Mouse (Mus musculus) limb, embryonic 14.5 days (tissue): ENCODE data around the gene Acaa1a. TPM values are rescaled to one million over a fixed set of nuclear protein-coding genes. Genes with fewer than 3 reads are reported as not detected.

Experiments used
- ATAC-seq: fragments of 200-750 bp; cut with Nextera tagmentation; 2 replicates; pipeline ENCODE4 v1.8.0; 2017; ENCODE audit warnings: low read depth, moderate number of reproducible peaks, moderate TSS enrichment; ENCODE audit not compliant: low FRiP score
- DNase-seq: peaks from one replicate; pipeline ENCODE4 v3.0.0-alpha.2; 2015; ENCODE audit warnings: low spot score
- H3K27ac ChIP-seq: fragments of 300-500 bp; sonication (generic); replicated peaks from 2 replicates; pipeline ENCODE4 v1.5.1; 2014; ENCODE audit warnings: low read depth, mild to moderate bottlenecking, low read length, moderate library complexity, mixed read lengths
- H3K27me3 ChIP-seq: fragments of 300-500 bp; sonication (generic); 2 replicates; pipeline ENCODE4 v1.6.1; 2014; ENCODE audit warnings: low read length, mixed read lengths; ENCODE audit not compliant: control insufficient read depth, insufficient read depth
- H3K36me3 ChIP-seq: fragments of 300-500 bp; sonication (generic); 2 replicates; pipeline ENCODE4 v1.6.1; 2014; ENCODE audit warnings: mild to moderate bottlenecking, low read length, moderate library complexity, mixed read lengths; ENCODE audit not compliant: control insufficient read depth, insufficient read depth
- H3K4me1 ChIP-seq: fragments of 300-500 bp; sonication (generic); 2 replicates; pipeline ENCODE4 v1.6.1; 2014; ENCODE audit warnings: antibody characterized with exemption, low read length, mixed read lengths; ENCODE audit not compliant: control insufficient read depth, insufficient read depth
- H3K4me2 ChIP-seq: fragments of 300-500 bp; sonication (generic); replicated peaks from 2 replicates; pipeline ENCODE4 v1.6.1; 2014; ENCODE audit warnings: low read depth, mild to moderate bottlenecking, low read length, moderate library complexity; ENCODE audit not compliant: severe bottlenecking
- H3K4me3 ChIP-seq: fragments of 300-500 bp; sonication (generic); replicated peaks from 2 replicates; pipeline ENCODE4 v1.5.1; 2014; ENCODE audit warnings: low read length
- H3K9ac ChIP-seq: fragments of 300-500 bp; sonication (generic); 2 replicates; pipeline ENCODE4 v1.6.1; 2014; ENCODE audit warnings: mild to moderate bottlenecking, low read depth, low read length, moderate library complexity; ENCODE audit not compliant: severe bottlenecking
- H3K9me3 ChIP-seq: fragments of 300-500 bp; sonication (generic); 2 replicates; pipeline ENCODE4 v1.6.1; 2016; ENCODE audit warnings: low read length; ENCODE audit not compliant: control insufficient read depth
- POLR2A ChIP-seq: fragments of 200-500 bp; IDR thresholded peaks from 2 replicates; pipeline ENCODE4 v1.8.0; 2012; ENCODE audit warnings: inconsistent platforms, mild to moderate bottlenecking, moderate library complexity, borderline replicate concordance; ENCODE audit not compliant: insufficient read depth, insufficient read length; ENCODE audit errors: extremely low read depth
- WGBS: fragments of 180-500 bp; shearing (Covaris S2); extraction: QIAGEN DNeasy Blood & Tissue Kit; methylation state at CpG from one replicate; pipeline ENCODE4 v1.1.7; 2014; 5-methylcytosine and 5-hydroxymethylcytosine counted together
- polyA plus RNA-seq, 2 experiments: library from polyadenylated mRNA; depleted of rRNA in 1 of 2; stranded (reverse) in 1 of 2; unstranded in 1 of 2; fragments of >200 nt; fragmentation: Nextera tagmentation in 1 of 2; extraction: Ambion mirVana in 1 of 2; gene quantifications; 2 replicates each; pipeline versions ENCODE4 v1.2.1 to v1.2.3; 2012 to 2014

The Acaa1a gene
- polyA plus RNA-seq, 2 experiments: 87.4 to 120 TPM

DNA sequence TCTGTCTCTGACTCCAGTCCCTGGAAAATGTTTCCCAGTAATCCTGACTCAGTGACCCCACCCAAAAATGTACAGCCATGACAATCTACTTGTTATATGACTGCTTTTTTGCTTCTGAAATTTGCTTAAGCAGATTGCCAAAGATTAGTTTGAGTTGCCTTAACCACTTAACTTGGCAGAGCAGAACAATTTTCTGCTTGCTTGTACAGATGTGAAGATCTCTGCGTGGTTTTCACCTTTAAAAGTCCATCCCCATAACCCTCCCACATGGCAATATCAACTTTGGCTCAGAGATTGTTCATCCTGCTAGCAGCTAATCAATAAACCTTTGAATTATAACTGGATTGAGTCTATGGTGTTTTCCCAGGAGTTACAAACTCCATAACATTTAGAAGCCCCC, 30.4 kb upstream of the Acaa1a start:
- Histone ChIP-seq H3K4me3 (no peak overlapping the region), H3K27ac (no peak overlapping the region), H3K36me3 (peaks cover under 1% of the 10 kb centered on the region; the same call in 1 of the 2 replicates), H3K4me1 (no peaks in the 10 kb centered on the region), H3K9me3 (no peaks in the 10 kb centered on the region), H3K27me3 (no peaks in the 10 kb centered on the region), H3K4me2 (no peak overlapping the region), H3K9ac (no peak overlapping the region)
- WGBS: 90% methylated on average over 1 of the region's 1 CpGs
- ATAC-seq: no peak
- no peak for TF ChIP-seq POLR2A
- no peak for DNase-seq

DNA sequence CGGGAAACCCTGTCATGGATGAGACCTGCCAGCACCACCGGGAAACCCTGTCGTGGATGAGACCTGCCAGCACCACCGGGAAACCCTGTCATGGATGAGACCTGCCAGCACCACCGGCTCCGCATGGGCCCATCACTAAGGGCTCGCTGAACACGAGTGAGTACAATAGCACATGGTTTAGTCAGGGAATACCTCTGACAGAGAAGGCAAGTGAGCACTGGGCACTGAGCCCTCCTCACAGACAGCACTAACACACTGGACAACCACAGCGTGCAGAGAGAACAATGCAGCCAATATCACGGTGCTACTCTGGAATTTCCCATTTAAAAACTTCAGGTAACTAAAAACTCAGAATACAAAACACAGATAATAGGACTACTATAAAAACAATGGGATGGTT, 26.4 kb upstream of the Acaa1a start:
- H3K4me2 ChIP-seq: no peak overlapping the region
- no peak for TF ChIP-seq POLR2A
- H3K9ac ChIP-seq: no peak overlapping the region
- DNase-seq (no peak), ATAC-seq (no peak)
- WGBS: 97% methylated on average over 8 of the region's 10 CpGs
- H3K4me1 ChIP-seq: no peaks in the 10 kb centered on the region
- no peak overlapping the region for H3K27ac ChIP-seq
- no peaks in the 10 kb centered on the region for H3K9me3 ChIP-seq
- no peaks in the 10 kb centered on the region for H3K27me3 ChIP-seq
- H3K4me3 ChIP-seq: no peak overlapping the region
- no peaks in the 10 kb centered on the region for H3K36me3 ChIP-seq

DNA sequence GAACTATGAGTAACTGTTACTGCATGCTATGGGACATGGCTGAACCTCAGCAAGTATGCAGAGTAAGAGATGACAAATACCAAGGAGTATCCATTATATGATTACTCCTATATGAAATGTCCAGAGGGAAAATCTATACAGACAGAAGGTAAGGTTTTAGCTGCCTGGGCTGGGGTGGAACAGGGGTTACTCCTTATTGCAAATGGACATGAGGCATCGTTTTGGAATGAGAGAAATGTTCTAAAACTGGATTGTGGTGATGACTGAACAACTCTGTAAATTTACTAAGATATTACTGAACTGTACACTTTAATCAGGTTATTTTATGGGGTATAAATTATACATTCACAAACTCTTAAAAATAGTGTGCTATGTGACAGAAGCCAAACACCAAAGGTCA, 20.6 kb upstream of the Acaa1a start:
- no peak overlapping the region for H3K9ac ChIP-seq
- ATAC-seq (no peak), DNase-seq (no peak)
- no peaks in the 10 kb centered on the region for H3K36me3 ChIP-seq
- no peak for TF ChIP-seq POLR2A
- no peaks in the 10 kb centered on the region for H3K9me3 ChIP-seq
- H3K4me3 ChIP-seq: no peak overlapping the region
- no peaks in the 10 kb centered on the region for H3K27me3 ChIP-seq
- H3K4me1 ChIP-seq: peaks cover 8% of the 10 kb centered on the region
- no peak overlapping the region for H3K4me2 ChIP-seq
- H3K27ac ChIP-seq: no peak overlapping the region
- WGBS: 88% methylated on average over 1 of the region's 1 CpGs

DNA sequence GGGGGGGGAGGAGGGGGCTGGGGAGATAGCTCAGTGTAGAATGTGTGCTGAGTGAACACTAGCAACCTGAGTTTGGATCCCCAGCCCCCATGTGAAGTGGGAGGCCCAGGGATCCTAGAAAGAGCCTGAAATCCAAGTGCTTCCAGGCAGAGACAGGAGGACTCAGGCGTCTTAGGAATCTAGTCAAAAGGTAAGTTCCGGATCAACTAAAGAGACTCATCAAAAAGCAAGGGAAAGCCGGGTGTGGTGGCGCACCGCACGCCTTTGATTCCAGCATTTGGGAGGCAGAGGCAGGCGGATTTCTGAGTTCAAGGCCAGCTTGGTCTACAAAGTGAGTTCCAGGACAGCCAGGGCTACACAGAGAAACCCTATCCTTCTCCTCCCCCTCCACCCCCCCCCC, 19.0 kb upstream of the Acaa1a start:
- TF ChIP-seq POLR2A: no peak
- Histone ChIP-seq H3K4me2 (no peak overlapping the region), H3K27ac (no peak overlapping the region), H3K9ac (no peak overlapping the region), H3K4me1 (peaks cover 8% of the 10 kb centered on the region), H3K27me3 (no peaks in the 10 kb centered on the region), H3K36me3 (no peaks in the 10 kb centered on the region), H3K4me3 (no peak overlapping the region), H3K9me3 (no peaks in the 10 kb centered on the region)
- DNase-seq (no peak), ATAC-seq (no peak)
- WGBS: 81% methylated on average over 7 of the region's 7 CpGs

DNA sequence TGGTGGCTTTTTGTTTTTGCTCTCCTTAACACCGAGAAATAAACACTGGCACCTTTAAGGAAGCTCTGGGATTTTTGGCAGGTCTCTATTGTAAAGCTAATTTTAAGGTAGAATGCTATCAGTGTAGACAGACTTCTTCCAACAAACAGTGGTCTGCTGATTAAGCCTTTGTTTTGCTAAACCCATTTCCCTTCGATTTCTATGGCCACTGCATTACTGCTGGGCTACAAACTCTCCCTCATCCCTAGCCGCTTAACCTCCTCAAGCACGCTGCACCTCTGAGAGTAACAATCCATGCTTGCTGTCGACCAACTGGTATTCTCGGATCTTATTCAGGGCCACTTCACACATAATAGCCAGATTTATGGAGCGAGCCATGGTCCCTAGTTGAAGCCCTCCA, 18.5 kb upstream of the Acaa1a start:
- peaks cover 8% of the 10 kb centered on the region for H3K4me1 ChIP-seq
- no peaks in the 10 kb centered on the region for H3K27me3 ChIP-seq
- peak overlapping the region; percentile 96 for H3K4me3 ChIP-seq
- no peaks in the 10 kb centered on the region for H3K9me3 ChIP-seq
- H3K9ac ChIP-seq: peak overlapping the region; percentile 78; the same call in 1 of the 2 replicates
- DNase-seq (no peak), ATAC-seq (no peak)
- peak overlapping the region; percentile 96 for H3K4me2 ChIP-seq
- no peaks in the 10 kb centered on the region for H3K36me3 ChIP-seq
- WGBS: 14% methylated on average over 7 of the region's 7 CpGs
- no peak for TF ChIP-seq POLR2A
- no peak overlapping the region for H3K27ac ChIP-seq
